Mouse (Mus musculus) adrenal gland, postnatal 4 days (tissue): ENCODE data around the gene Gm10974. TPM values are rescaled to one million over a fixed set of nuclear protein-coding genes. Genes with fewer than 3 reads are reported as not detected.
A peak's percentile ranks its signal among the peaks of the same experiment; 100 is the strongest.

Experiments used
- DNase-seq, 2 experiments: peaks; one replicate each; pipeline ENCODE4 v3.0.0; 2021 to 2022; ENCODE audit warnings: low spot score in 2 of 2, mixed read lengths in 2 of 2
- total RNA-seq, 2 experiments: library from RNA; stranded (reverse); gene quantifications; 2 replicates each; pipeline ENCODE4 v1.2.3; 2021

Gm10974 gene
- total RNA-seq, 2 experiments from 2014 or later: not detected

DNA sequence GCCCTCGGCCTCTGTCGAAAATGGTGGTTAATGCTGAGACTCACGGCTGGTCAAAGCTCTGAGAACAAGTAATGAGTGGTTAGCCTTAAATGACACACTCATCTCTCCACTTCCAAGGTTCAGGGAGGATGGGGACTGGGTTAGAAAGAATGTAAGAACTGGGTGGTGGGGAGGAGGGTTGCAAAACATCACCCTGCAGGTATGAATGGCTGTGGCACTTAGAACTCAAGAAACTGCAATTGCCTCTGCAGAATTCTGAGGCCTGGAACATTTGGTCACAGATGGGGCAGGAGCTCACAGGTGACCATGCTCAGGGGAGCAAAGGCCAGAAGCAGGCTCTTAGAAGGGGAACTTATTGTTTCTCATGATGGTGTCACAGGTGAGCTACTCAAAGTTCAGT, 7.2 kb upstream of the Gm10974 start:
- no peak for DNase-seq

DNA sequence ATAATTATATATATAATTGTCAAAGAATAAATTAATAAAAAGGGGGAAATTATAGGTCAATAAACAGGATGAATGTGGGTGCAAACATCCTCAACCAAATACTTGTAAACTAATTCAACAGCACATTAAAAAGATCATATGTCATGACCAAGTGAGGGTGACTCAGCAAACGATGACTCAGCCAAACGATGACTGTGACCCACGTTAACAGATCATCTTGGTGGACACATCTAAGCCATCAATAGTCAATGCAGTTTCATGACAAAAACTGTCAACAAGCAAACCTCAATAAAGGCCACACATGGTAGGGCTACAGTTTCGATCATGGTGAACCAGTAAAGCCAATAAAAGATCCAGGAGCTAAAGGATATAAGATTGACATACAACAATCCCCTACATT, 6.7 kb upstream of the Gm10974 start:
- no peak for DNase-seq

DNA sequence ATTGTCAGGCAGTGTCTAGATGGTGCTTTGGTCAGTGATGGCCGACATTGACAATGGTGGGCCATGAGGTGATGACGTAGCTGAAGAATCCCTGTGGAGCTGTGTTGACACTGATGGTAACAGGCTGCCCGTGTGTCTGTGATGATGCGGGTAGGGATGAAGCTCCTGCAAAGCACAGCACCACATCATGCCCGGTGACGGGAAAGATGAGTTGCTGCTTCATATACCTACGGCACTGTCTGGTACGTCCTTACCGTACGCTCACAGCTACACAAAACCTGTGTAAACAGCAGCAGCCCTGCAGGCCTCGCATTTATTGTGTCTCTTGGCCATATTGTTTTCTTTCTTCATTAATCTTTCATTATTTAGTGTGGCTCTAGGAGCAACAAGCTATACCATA, 1.2 kb upstream of the Gm10974 start:
- DNase-seq: no peak

DNA sequence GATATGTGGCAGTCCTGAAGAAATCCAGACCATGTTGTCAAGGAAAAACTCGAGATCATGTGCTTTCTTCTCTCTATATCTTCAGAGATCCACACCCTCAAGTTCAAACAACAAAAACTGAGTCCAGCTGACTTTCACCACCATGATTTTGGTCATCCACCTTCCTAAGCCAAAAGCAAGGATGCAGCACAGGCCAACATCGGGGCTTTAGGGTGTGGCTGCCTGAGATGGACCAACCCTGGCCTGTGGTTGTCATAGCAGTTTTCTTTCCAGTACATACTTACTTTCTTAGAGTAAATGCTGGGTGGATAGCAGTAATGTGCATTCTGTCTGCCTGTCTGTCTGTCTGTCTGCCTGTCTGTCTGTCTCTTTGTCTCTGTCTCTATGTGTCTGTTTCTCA, 294 bp upstream of the Gm10974 start:
- DNase-seq: no peak

DNA sequence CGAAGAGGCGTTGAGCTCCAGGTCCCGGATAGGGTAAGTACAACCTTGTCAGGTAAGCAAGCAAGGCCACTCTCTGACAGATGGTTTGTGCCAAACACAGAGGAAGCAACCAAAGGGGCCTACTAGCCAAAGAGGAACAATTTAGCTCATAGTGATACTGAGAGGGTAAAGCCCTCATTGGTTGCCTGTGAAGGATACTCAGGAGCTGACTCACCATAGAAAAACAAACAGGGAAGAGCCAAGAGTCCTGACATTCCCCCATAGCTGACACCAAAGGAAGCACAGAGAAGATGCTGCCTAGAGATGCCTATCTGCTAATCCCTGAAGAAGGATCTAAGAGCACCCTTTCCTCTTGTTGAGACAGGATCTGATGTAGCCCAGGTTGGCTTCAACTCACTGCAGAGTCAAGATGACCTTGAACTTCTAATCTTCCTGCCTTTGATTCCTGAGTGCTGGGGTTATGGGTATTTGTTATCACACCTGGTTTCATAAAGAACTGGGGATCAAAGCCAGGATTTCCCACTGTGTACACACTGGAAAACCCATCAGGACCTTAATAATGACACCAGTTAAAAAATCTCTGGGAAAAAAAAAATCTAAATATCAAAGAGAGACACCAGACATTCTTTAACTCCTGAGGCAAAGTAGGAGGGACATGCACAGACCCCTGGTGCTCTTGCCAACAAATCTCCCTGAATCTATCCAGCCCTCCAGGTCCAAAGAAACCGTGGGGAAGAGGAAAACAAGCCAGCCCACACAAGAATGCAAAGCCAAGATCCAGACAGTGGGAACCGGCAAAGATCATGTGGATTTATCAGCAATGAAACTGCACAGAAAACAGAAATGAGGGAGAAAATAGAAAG, 3.6 kb downstream of the Gm10974 start:
- no peak for DNase-seq

DNA sequence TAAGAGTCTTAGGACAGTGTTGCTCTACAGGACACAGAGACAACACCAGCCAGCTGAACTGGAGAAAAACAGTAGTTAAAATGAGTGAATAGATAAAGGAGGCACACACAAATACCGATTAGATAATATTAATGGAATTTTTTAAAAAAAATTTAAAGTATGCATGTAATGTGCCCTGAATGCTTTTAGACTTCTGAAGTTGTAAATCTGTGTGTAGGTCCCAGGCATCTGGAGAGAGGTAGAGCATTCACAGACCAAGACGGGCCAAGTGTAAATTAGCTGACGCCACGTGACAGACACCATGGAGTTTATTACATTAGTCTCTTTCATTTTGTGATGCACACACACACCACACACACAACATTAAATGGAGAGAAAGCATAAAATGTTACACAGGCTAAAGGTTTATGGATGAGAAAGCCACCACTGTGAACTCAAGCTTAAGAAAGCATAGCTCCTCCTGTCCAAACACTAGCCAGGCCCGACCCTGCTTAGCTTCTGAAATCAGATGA, 4.3 kb downstream of the Gm10974 start:
- no peak for DNase-seq

DNA sequence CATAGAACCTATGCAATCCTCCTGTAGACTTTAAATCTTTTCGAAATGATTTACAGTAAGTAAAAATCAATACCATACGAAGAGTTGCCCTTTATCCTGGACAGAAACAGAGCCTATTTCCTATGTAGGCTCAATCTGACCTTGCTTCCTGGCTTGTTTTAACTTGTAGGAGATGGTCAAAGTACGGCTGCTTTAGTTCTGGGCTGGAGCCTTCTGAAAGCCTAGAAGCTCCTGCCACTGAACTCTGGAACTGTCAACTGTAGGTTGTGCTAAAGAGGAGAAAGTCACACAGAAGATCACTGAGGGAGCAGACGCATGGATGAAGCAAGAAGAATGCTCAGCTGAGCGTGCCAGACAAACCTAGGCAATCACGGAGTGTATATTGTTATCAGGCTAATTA, 5.3 kb downstream of the Gm10974 start:
- no peak for DNase-seq

DNA sequence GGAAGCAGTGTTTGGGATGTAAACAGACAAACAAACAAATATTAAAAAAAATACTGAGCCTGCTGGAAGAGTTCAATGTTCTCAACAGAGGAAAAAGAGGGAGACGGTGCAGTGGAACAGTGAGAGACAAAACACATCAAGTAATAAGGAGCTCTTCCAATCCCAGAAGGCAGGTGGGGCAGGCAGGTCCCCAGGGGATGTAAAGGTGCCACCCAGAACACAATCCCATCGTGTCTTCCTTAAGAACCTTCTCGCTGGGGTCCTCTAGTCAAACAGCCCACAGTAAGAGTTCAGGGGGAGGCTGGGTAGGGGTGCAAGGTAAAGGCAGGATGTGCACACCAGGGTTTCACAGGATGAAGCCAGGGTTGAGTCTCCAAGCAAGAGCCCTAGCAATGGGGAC, 7.7 kb downstream of the Gm10974 start:
- DNase-seq: no peak

DNA sequence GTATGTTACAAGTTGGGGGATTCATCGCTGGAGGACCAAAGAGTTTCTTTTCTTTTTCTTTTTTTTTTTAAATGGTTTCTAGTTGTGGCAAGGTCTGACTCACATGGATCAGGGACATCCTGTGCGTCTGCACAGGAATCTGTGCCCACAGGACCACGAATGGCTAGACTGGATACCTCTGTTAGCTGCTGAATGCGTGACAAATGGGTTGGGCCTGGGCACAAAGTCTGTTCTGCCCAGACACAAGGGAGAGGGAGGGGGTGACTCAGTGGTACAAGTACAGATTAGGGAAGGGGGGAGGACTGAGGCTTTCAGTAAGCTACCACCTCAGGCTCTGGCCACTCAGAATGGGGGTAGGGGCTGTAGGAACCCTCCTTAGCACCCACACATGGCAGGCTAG, 10.0 kb downstream of the Gm10974 start:
- no peak for DNase-seq

DNA sequence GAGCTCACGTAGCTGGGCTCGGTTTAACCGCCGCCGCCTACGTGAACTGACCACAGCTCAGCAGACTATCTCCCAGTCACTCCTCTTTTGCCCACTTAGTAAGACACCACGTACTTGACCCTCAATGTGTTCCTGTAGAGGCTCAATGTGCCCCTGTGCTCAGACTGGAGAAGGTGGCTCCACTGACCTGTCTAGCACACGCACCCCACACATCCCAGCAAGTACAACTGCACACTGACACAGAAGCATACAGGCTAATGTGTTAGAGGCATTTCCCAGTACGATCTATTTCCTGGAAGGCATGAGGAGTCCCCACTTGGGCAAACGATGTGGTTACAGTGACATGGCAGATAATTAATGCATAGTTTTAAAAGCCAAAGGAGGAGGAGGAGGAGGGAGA, 10.9 kb downstream of the Gm10974 start:
- DNase-seq: no peak

DNA sequence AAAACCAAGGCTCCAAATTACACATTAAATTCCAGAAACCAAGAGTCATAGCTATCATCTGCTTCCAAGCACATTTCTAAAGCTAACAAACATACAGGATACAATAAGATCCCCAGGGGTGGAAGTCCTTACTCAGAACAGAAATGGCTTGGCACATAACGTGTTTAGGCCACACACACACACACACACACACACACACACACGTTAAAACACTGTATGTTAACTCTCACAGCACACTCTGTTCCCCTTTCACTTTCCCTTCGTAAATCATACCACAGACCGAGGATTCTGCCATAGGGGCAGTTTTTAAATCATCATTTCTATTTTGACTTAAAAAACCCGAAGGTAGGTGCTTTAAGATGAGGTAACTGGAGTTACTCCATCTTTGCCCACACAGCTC, 18.5 kb downstream of the Gm10974 start:
- DNase-seq: no peak

DNA sequence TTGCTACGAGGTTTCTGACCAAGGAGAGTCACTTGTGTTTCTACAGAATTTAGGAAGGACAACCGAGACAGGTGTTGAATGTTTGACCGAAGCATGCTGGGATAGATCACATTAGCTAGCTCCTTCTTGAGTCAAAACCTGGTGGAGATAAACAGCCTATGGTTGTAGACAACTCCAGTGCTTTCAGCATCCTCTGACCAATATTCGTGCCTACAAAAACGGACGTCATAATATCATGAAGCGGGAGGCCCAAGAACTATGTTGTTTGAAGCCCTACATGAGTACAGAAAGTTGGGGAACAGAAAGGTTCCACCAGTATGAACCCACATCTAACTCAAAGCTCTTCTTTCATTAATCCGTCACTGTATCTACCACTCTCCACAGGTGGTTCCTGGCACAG, 19.2 kb downstream of the Gm10974 start:
- DNase-seq: no peak

DNA sequence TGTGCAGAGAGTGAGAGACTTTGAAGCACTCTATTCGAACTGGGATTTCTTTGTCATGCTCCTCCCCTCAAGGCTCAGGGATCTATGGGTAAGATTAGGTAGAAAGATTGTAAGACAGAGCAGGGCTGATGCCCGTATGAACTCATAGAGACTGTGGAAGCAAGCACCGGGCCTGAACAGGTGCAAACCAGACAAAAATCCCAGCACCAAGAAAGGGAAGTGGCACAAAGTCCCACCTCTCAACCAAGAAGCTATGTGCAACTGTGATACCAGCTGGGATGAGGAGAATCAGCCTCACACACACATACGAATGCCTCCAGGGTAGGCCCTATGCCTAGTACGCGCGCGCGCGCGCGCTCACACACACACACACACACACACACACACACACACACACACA, 20.1 kb downstream of the Gm10974 start:
- DNase-seq: no peak

DNA sequence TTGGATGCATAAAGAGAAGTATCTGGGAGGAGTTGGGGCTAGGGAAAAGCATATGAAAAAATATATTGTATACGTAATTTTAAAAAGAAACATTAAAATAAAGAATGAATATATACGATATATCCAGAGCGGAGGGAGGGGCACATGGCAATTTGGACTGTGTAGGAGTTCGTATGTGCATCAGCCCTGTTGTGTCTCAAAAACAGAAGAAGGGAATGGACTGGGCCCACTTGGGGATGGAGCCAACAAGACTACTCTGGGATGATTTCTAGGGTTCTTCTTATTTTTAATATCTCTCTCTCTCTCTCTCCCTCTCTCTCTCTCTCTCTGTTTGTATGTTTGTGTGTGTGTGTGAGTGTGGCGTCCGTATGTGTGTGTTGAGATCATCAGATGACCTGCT, 20.7 kb downstream of the Gm10974 start:
- DNase-seq: no peak

DNA sequence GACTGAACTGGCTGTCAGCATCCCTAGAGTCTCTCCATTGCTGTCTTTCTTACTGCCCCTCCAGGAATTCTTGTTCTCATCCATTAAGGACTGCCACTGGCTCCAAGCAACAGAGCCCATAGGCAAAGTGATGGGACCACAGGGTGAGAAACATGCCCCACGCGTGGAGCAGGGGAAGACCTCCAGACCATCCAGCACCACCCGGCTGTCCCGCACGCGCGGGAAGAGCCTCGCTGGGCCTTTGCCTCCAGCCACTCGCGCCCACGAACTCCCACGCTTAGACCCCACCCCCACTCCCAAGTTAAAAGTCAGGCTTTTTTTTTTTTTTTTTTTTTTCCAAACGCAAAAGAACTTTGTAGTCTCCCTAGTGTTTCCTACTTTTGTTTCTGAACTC, 21.7 kb downstream of the Gm10974 start:
- no peak for DNase-seq

DNA sequence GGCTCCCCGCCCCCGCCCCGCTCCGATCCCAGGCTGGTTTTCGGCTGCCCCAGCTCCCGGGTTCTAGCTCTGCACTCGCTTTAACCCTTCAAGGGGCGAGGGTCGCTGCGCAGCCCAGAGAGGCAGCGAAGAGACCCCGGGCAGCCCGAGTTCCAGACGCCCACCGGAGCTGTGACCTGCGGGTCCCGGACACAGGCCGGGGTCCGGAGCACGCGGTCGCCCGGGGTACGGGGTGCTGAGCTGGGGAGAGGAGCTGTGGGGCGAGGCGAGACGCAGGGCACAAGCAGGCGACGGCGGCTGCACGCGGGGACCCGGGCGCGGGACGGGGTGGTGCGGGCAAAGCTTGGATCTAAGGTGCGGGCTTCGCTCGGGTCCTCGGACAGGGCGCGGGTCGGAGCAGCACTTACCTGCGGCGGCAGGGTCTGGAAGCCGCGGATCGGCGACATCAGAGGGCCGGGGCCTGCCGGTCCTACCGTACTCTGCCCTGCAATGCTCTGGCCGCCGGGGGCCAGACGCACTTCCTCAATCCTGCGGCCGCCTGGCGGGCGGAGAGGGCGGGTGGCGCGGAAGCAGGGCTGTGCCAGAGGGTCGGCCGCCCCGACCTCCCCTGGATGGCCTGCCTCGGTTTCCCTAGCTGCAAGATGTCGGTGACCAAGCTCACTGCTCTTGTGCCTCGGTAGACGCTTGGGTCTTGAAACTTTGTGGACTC, 22.3 kb downstream of the Gm10974 start, which contains the start of gene Lrrk1:
TSS of gene Lrrk1 (minus strand) at position 538 of the 709 bp plus-strand sequence.
- peak; percentile 28 to 30 for DNase-seq

DNA sequence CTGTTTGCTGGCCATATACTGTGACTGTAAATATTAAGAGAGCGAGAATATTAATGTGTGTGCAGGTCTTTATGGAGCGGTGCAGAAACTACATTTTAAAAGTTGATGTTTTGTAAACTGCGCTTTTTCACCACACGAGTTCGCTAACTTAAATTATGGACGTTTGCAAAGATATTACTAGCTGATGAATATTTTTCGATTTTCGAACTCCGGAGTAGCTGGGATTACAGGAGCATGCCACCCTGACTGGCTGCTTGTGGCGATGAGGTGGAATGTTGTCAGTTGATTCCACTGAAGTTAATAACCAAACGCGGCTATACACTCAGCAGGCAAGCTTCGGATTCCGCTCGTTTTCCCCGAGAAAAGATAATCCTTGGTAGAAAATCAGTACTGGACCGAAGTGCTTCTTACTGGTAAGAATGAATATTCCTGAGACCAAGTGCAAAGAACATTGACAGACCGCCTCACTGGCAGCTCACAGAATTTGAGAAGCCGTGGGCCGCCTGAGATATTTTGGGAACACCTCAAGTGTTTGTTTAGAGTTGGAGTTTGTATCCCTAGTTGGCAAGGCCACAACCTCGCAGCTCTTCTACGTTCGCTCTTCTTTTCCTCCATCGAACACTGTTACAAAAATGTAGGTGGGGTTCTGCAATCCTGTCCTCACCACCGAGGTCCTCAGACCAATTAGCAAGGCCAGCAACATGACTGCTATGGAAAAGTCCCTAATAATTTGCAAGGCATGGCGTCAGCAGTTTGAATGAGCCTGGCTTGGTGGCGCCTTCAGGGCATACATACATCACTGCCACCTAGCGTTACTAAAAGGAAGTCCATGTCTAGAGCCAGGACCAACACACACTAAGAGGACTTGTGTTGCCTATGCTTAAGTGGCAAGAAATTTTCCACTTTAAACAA, 23.2 kb downstream of the Gm10974 start:
- peak in 1 of 2 experiments; percentile 36 for DNase-seq

DNA sequence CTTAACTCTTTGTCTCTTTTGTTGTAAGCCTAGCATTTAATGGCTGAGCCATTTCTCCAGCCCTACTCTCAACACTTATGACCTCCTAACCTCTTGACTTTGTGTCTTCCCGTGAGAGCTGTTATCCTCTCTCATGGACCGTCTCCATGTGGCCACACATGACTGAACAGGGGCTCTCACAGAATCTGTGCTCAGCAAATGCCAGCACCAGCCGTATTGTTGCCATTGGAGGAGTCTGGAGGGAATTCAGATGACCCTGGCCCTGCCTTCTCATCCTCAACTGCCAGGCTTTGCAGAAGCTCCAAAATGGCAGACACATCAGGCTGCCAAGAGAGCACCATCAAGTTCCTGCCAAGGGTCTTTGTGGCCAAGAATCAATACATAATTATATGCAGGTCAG, 31.6 kb downstream of the Gm10974 start:
- DNase-seq: no peak

DNA sequence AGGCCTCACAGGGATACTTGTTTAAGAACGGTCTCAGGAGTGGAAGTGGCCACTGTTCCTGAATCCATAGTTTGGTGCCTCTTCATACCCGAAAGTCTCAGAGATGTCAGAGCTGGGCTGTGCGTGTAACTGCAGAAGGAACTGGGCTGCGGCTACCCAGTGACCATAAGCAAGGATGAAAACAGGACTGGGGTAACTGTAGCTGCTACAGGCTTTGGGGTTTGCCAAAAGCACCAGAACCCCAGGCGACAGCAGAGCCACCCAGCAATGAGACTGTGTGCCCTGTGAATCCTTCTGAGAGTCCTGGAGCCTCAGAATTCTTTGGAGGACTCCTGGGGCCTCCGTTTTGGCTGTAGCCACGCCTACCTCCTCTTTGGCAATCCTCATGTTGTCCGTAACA, 35.9 kb downstream of the Gm10974 start:
- DNase-seq: no peak

DNA sequence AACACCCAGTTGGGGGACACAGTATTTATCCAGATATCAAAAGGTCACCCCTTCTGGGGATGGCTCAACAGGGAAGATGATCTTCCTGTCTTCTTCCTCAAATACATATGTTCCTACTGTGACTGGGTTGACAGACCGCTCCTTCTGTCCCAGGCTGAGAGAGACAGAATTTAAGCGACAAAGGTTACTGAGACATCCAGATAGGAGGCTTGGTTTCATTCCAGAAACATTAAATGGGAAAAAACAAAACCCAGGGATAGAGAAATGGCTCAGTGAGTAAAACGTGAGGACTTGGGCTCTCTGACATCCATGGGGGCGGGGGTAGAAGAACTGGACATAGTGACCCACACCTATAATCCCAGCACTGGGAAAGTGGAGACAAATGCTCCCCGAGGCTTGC, 37.2 kb downstream of the Gm10974 start:
- DNase-seq: no peak

DNA sequence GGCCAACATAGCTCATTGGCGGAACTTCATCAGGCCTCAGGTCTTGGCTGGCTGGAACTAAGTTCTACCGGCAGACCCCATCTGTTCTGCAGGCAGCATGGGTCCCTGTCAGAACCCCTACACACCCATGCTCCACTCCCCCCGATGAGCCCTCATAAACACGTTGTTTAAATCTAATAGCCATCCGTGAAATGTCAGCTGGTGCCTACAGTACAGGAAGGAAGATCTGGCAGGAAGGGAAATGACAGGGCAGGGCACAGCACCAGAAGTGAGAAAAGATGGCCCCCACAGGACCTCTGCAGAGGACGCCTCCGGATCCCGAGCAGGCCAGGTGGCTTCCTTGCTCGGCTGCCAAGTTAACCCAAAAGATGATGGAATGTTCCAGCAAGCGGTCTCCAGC, 38.4 kb downstream of the Gm10974 start:
- no peak for DNase-seq
